Mouse (Mus musculus): ENCODE results near the gene Sorl1. TPM values are rescaled to one million over a fixed set of nuclear protein-coding genes. Genes with fewer than 3 reads are reported as not detected.

Sorl1 gene
- total RNA-seq, 2 experiments from 2014 or later, result 11.1 to 15.5 TPM

DNA sequence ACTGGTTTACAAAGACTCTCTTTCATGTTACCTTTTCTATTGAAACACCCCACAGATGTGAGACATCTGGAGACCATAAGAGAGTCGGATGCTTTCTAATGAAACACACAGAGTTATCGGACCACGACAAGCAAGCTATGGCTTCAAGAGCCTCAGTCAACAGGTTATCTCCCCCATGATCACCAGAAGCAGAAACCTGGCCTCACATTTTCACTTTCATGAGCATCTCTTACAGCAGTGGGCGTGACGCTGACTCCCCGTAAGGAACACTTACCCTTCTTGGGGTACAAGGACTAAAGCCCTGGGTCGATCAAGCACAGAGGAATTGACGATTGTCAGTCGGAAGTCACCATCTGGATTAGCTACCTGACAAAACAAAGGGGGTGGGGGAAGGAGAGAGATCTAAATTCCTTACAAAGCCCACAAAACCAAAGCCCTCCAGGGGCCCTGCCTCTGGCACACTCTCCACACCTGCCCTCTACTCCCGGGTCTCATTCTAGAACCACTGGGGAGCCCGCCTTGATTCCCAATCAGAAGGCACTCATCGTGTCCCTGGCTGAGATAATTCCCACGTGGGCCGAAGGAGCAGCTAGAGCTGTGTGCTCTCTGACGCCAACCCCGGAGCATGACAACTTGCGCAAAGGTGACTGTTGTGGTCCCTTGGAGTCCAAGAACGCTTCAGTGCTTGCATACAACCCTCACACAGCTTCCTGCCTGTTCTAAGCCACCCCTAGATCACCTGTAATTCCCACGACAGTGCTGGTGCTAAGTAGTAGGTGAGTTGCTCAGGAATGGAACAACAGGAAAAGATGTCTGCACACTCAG lies 90.6 kb downstream of the Sorl1 start:
- intact Hi-C loops (cut with DNase I), result no loop called here
- DNase-seq (ENCODE audit: low spot score), result no peak

DNA sequence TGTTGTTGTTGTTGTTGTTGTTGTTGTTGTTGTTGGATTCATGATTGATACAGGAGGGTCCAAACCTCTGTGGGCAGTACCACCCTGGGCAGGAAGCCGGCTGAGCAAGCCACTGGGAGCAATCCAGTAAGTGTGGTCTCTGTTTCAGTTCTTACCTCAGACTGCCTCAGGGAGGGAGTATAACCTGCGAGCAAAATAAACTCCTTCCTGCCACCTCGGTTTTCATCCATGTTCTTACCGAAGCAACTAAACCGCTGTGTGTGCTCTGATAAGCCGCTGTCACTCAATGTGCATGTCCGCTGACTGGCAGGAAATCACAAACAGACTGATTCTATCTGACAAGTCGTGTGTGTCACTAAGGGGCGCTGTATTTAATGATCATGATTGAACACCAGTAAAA lies 91.7 kb downstream of the Sorl1 start:
- intact Hi-C loops (cut with DNase I), result no loop called here
- no peak for DNase-seq (ENCODE audit: low spot score)

DNA sequence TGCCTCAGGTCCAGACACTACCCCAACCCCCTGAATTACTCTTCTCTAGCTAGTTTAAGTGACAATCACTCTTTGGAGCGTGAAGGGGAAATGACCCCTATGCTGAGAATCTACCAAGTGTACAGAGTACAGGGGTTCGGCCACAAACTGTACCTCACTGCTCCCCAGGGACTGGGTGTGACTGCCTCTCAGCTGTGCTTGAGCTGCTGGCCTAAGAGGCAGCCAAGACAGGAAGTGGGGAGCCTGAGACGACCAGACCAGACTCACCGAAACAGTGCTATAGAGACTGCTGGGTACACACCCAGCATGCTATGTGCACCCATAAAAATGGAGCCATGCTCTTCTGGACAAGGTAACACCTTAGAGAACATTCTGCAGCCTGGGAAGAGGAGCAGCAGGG lies 95.3 kb downstream of the Sorl1 start:
- intact Hi-C loops (cut with DNase I), result no loop called here
- DNase-seq (ENCODE audit: low spot score), result peak; percentile 19

DNA sequence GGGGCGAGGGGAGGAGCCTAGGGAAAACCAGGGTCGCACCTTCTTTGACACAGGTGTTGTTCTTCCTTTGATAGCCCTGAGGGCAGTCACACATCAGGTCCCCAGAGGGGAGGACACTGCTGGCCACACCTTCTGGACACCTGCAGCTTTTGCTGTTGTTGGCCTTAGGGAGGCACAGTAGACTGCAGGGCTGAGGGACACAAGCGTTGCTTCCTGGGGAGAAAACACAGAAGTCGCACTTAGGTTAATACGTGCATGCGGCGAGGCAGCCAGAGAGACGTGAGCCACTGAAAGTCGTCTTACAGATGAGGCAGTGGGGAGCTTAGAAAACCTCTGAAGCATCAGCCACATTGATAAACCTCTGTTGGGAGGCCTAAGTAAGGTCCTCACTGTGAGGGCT lies 99.8 kb downstream of the Sorl1 start:
- no peak for DNase-seq (ENCODE audit: low spot score)
- intact Hi-C loops (cut with DNase I), result no loop called here

DNA sequence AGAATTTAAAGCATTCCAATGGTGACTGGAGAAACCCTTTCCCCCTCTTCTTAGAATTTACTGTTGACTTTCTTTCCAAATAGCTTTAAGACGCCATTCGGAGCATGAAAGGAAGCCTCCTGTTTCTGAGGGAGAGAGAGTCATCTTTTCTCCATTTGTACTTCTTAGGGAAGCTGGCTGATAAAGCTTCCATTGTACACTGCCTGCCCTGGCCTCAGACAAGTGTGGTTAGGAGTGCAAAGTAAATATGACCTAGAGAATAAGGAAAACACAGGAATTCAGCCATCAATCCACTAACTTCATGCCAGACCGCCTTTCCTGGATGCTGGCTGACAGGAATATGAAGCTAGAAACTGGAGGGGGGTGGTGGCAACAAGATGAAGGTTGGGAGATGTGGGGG lies 100.7 kb downstream of the Sorl1 start:
- no peak for DNase-seq (ENCODE audit: low spot score)
- intact Hi-C loops (cut with DNase I), result no loop called here

DNA sequence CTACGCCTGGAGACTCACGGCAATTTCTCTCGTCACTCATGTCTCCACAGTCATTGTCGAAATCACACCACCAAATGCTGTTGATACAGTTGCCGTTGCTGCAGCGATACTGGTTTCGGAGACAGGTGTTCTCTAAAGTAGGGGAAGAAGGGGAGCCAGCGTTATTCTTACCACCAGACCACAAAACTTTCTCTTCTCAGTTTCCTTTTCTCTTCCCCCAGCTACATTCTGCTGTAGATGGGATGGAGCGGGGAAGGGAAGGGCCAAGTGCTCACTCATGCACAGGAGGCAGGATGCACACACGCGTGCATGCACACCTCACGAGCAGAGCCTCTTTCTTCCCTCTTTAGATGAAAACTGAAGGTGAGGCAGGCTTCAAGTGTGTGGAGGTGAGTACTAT lies 101.8 kb downstream of the Sorl1 start:
- intact Hi-C loops (cut with DNase I), result no loop called here
- DNase-seq (ENCODE audit: low spot score), result no peak

DNA sequence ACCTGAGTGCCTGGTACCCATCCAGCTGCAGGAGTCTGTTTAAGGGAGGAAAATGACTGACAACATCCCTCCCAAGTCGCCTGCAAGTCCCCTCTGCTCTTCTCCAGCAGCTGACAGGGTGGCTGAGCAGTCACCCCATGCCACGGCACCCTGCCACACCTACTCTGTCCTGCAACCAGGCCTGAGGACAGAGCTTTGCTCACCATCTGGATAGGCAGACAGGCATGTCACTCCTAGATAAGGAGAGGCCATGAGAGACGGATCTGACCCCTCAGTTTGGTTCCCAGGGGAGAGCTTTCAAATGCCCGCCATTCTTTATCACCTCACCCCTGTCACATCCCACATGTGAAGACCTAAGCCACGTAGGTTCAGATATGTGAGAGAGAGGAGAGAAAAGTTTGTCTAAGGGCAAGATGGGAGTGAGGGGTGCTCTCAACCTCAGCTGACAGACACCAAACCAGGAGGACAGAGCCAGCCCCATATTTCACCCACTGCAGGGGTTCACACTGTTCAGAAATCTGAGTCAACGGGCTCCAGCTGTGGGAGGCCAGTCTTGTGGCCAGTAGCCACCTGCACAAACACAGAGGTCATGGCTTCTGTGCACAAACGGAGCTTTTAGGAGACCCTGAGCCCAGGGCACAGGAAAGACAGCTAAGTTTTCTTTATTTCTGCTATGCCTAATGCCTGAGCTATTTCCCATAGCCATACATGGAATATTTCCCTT lies 104.6 kb downstream of the Sorl1 start:
- DNase-seq (ENCODE audit: low spot score), result no peak
- intact Hi-C loops (cut with DNase I), result no loop called here

DNA sequence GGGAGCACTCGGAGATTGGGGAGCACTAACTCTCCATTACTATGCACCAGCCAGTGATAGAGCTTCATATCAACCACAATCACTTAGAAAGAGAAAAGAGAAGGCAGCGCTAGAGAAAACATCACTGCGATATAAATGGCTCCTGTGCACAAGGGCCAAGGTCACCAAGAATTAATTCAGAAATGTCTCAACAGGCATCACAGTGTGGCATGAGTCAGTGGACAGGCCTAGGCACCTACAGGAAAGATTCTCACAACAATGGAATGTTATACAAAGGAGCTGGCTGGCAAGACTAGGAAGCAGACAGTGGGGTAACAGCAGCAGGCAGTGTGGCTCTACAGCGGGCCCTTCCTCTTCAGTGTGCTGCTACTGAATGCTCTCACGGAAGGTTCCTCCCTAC lies 115.6 kb downstream of the Sorl1 start:
- intact Hi-C loops (cut with DNase I), result loop anchor here (10.0 kb wide), 1 partner anchor 116 kb away; the partner anchor contains the start of gene Sorl1
- no peak for DNase-seq (ENCODE audit: low spot score)

DNA sequence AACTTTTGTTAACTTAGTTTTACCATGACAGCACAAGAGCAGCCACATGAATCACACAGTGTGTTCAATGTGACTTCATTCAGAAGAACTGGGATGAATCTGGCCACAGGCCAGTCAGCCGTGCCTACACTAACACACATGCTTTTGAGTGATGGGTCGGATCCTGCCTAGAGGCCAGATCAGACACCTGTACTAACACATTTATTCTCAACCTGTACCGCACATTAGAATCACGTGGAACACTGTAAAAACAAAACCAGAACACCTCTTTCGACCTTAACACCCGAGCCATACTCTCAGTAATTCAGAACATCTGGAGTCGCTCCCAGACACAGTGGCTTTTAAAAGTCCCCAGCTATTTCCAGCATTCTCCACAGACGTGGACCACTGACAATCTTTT lies 119.0 kb downstream of the Sorl1 start:
- intact Hi-C loops (cut with DNase I), result loop anchor here (10.0 kb wide), 1 partner anchor 120 kb away; the partner anchor contains the start of gene Sorl1
- DNase-seq (ENCODE audit: low spot score), result no peak

DNA sequence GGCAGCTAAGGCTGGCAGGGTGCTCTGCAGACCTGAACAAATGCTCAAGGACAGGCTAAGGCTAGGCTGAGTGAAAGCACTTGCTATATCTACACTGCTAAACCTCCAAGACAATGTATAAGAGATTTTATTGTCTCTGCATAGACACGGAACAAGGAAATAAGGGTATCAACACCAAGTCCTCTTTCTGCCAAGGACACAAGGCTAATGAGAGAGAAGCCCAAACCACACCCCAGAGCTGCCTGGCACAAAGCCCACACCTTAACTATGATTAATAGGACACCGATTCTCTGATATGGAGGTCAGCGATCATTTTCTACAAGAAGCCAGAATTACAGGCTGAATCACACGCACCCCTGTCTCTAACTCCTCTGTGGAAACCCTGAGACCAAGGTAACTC lies 120.0 kb downstream of the Sorl1 start:
- intact Hi-C loops (cut with DNase I), result loop anchor here (10.0 kb wide), 1 partner anchor 121 kb away; the partner anchor contains the start of gene Sorl1
- no peak for DNase-seq (ENCODE audit: low spot score)

DNA sequence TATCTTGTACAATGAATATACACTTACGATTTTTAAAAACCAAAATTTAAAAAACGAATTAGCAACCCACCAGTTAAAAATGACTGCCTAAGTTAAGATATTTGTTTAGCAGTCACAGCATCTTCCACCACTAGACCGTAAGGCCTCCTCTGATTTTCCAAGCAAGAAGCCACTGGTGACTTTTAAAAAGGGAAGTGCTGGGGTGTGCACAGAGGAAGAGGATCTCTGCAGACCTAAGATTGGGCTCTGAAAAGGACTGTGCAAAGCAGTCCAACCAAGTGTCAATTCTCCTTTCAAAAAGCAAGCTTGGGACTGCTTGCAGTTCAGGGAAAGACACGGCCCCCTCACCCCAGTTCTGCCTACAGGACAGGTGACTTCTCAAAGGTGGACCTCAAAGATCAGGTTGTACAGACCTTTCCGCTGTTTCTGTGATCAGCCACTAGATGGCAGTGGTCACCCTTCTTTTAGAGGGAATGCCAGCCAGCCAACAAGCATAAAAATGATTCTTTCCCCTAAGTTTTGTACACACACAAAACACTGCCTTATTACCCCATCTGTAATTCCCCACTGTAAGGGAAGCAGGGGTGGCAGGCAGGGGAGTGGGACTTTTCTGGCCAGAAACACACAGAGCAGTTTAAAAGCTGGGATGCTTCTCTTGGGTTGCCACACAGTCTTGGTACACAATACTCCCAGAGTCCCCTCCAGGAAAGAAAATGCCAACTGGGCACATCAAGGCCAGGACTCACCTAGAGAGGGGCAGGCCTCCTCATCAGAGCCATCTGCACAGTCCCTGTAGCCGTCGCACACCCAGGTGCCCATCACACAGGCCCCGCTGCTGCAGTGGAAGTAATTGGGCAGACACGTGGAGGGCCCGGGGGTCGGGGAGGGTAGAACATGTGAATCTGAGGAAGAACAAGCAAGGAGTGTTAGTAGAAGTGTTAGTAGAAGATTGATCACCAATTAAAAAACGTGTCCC lies 124.3 kb downstream of the Sorl1 start:
- DNase-seq (ENCODE audit: low spot score), result no peak
- intact Hi-C loops (cut with DNase I), result loop anchor here (1.0 to 10.0 kb wide), 2 partner anchors 125 to 277 kb away; partner anchors contain the start of gene Sorl1

DNA sequence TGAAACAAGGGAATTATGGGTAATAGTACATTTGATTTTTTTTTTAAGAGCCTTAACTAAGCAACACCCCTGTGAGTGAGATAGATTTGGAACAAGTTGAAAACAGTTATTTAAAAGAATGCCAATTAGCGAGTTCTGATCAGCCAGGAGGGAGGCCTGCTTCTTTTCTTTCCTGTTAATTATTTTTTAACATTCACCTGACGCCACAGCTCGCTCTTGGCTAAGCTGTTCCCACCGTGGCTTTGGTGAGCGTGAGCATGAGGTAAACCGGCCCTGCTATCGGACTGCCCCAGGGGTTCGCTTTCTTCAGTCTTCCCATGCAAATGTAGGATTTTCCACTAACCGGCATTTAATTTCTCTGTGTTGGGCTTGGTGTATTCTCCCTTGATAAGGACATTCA lies 128.8 kb downstream of the Sorl1 start:
- intact Hi-C loops (cut with DNase I), result no loop called here
- DNase-seq (ENCODE audit: low spot score), result no peak

DNA sequence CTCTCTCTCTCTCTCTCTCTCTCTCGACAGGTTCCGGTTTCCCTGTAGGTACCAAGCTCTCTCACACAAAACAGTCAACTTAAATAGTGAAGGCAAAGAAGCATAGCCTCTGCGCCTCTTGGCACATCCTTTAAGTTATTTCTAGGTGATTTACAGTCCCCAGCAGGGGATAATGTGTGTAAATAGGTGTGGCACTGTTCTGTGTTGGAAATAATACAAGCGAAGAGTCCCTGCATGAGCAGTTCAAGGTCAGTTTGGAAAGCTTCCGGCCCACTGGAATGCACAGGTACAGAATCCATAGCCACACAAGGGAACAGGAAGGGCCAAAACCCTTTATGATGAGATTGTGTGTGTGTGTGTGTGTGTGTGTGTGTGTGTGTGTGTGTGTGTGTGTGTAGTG lies 130.3 kb downstream of the Sorl1 start:
- DNase-seq (ENCODE audit: low spot score), result no peak
- intact Hi-C loops (cut with DNase I), result no loop called here

DNA sequence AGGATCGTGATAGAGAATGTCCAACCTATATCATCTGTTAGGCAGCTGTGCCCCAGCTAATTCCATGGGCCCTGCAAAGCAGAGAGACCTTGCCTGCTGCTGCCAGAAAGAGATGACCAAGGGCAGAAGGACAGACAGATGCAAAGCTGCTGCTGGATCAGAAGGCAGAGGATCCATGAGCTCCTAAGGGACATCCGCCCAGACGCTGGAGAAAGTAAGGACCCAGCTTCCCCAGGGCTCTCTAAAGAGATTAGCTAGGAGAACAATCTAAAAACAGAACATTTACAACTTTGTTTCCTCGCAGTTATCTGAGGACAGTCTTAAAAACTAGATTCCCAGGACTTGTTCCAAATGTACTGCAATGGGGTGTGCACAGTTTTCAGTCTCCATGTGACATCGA lies 131.3 kb downstream of the Sorl1 start:
- no peak for DNase-seq (ENCODE audit: low spot score)
- intact Hi-C loops (cut with DNase I), result no loop called here

DNA sequence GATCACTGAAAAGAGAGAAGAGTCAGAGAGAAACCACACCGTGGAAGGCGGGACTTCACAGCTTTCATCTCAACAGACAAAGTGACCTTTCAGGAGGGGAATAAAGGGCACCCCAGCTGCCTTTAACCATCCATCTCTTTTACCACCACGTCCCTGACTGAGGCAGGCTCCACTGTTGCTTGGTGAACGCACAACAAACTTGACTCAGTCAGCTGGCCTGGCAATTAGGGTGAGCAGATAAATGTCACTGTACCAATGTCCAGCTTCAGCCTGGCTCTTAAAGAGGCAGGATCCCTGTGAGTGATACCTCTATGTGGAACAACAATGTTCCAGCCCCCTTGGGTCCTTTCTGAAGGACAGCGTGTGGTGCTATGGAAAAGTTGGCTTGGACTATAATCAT lies 138.5 kb downstream of the Sorl1 start:
- no peak for DNase-seq (ENCODE audit: low spot score)
- intact Hi-C loops (cut with DNase I), result no loop called here

DNA sequence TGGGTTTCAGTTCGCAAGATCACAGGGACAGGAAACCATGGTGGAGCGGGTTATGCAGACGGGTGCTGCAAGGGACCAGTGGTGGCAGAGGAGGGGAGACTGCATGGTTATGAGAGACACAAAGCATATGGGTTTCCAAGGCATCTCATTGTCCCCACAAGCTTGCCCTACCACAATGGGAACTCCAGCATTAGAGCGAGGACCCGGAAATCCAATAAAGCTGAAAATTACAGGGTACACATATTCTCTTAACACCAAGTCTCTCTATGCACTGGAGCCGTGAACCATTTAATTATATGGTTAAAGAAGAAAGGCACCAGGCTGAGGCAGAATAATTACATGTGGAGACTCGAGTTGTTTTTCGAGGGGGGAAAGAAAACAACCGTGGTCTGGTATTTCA lies 139.0 kb downstream of the Sorl1 start:
- DNase-seq (ENCODE audit: low spot score), result no peak
- intact Hi-C loops (cut with DNase I), result no loop called here

DNA sequence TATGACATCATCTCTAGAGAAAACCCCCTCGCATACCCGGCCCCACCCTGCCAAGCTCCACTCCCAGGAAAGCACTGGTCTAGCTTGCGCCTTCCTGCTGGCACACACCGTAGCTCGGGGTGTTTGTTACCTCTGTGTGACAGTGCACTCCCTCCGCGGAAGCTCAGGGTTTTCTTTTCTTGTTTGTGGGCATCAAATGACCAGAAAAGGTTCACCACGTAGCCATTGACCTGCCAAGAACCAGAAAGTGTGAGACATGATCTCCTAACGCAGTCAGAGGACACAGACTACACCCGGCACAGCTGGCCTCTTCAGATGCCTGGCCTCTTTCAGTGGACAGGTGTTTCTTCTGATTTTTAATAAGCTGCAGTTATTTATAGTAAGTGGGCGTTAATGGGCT lies 139.8 kb downstream of the Sorl1 start:
- intact Hi-C loops (cut with DNase I), result no loop called here
- no peak for DNase-seq (ENCODE audit: low spot score)

DNA sequence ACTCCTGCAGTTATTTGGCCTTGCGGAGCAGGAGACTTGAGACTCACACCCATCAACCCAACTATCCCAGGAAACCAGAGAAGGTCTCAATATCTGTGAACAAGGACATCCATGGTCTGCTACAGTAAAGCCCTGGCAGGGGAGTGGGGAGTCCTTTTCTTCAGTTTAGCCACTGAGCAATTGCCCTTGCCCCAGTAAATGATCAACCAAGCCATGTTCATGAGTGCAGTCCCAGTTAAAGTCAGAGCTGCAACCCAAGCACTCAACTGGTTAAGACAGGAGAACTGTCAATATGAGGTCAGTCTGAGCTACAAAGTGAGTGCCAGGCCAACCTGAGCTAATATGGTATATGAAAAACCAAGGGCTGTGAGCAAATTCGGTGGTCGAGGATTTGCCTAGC lies 140.8 kb downstream of the Sorl1 start:
- no peak for DNase-seq (ENCODE audit: low spot score)
- intact Hi-C loops (cut with DNase I), result no loop called here

DNA sequence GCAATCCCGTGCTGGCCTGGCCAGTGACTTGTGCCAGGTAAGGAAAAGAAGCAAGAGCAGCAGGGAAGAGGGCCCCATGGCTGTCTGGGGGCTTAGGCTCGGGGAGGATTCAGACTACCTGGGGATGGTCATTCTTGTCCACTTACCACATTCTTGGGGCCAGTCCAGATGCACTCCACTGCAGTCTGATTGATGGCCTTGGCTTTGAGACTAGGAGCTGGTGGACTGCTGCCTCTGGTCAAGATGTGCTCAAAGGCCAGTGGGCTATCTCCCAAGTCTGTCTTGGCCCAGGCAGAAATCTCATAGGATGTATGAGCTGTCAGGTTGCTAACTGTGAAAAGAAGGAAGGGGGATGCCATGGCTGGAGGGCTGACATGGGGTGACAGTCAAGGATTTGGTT lies 141.3 kb downstream of the Sorl1 start:
- DNase-seq (ENCODE audit: low spot score), result no peak
- intact Hi-C loops (cut with DNase I), result no loop called here

DNA sequence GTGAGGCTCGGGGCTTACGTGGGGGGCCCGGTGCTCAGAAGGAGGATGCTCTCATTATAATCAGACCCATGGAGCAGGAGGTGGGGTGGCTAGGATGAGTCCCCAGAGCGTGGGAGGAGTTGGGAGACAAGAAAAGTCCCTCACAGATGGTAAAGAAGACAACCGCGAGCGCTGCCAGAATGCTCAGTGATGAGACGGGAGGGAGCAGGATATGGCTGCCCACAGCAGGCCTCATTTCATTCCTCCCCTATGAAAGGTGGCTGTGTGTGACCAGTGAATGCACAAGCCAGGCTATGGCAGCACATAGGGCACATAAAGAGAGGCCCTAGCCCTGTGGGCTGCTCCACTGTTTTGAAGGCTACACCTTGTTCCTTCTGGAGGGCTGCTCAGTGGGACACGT lies 142.1 kb downstream of the Sorl1 start:
- intact Hi-C loops (cut with DNase I), result no loop called here
- no peak for DNase-seq (ENCODE audit: low spot score)
